Mouse (Mus musculus): ENCODE measurements around the gene Nfatc3.

The Nfatc3 gene

GRCm38 (mm10) chr8:106149025-106149424 is 90.4 kb downstream of the Nfatc3 start:
- DNase-seq = no peak

- DNase-seq = peak; percentile 86 to 89
These were observed 91.4 kb downstream of the Nfatc3 start, which contains the start of gene Pla2g15 for GRCm38 (mm10) chr8:106149801-106150652. Pla2g15 (plus strand) TSS chr8:106150399.

- no peak for DNase-seq
These were observed 92.0 kb downstream of the Nfatc3 start for GRCm38 (mm10) chr8:106150653-106151000.

GRCm38 (mm10) chr8:106151041-106151440 is 92.4 kb downstream of the Nfatc3 start:
- no peak for DNase-seq

- DNase-seq = no peak
These were observed 94.2 kb downstream of the Nfatc3 start for GRCm38 (mm10) chr8:106152876-106153275.

GRCm38 (mm10) chr8:106157419-106157818 is 98.8 kb downstream of the Nfatc3 start:
- DNase-seq = no peak

- DNase-seq = no peak
These were observed 99.7 kb downstream of the Nfatc3 start for GRCm38 (mm10) chr8:106158381-106158780.

GRCm38 (mm10) chr8:106159876-106160275 is 101.2 kb downstream of the Nfatc3 start:
- no peak for DNase-seq

GRCm38 (mm10) chr8:106163251-106163650 is 104.6 kb downstream of the Nfatc3 start:
- no peak for DNase-seq

GRCm38 (mm10) chr8:106165460-106165859 is 106.8 kb downstream of the Nfatc3 start:
- DNase-seq = peak in 1 of 2 experiments; percentile 75

GRCm38 (mm10) chr8:106168356-106169016 is 109.8 kb downstream of the Nfatc3 start, which contains the start of gene Slc7a6:
Slc7a6 (plus strand) TSS chr8:106168857.
- peak; percentile 82 to 94 for DNase-seq

GRCm38 (mm10) chr8:106169017-106169933 is 110.6 kb downstream of the Nfatc3 start:
- peak; percentile 22 to 46 for DNase-seq

- DNase-seq = no peak
These were observed 111.4 kb downstream of the Nfatc3 start for GRCm38 (mm10) chr8:106169934-106170480.

- no peak for DNase-seq
These were observed 114.9 kb downstream of the Nfatc3 start for GRCm38 (mm10) chr8:106173566-106173965.

GRCm38 (mm10) chr8:106176891-106177290 is 118.3 kb downstream of the Nfatc3 start:
- no peak for DNase-seq

GRCm38 (mm10) chr8:106177594-106177993 is 119.0 kb downstream of the Nfatc3 start:
- DNase-seq = no peak

GRCm38 (mm10) chr8:106178428-106178827 is 119.8 kb downstream of the Nfatc3 start:
- DNase-seq = no peak
